Mouse (Mus musculus) embryo, embryonic 10.5 days (tissue): ENCODE data around the gene Slc25a51.
"Not testable (repeated sequence)": the region's sequence is repeated elsewhere in the genome, so short reads cannot be mapped to it uniquely, and the experiment has no call there.

ENCODE experiments used
- DNase-seq: peaks from one replicate; pipeline ENCODE4 v3.0.0-alpha.2; 2015; ENCODE audit warnings: low spot score

Gene Slc25a51

GRCm38 (mm10) chr4:45399421-45400210 lies 8.9 kb downstream of the Slc25a51 start:
- no peak for DNase-seq

- not testable (repeated sequence) for DNase-seq
These were observed 10.3 kb downstream of the Slc25a51 start for GRCm38 (mm10) chr4:45398315-45398714.

GRCm38 (mm10) chr4:45396211-45396610 lies 12.4 kb downstream of the Slc25a51 start:
- DNase-seq: not testable (repeated sequence)

GRCm38 (mm10) chr4:45393658-45394057 lies 14.9 kb downstream of the Slc25a51 start:
- DNase-seq: no peak

GRCm38 (mm10) chr4:45392994-45393393 lies 15.6 kb downstream of the Slc25a51 start:
- DNase-seq: no peak

- no peak for DNase-seq
These were observed 16.0 kb downstream of the Slc25a51 start for GRCm38 (mm10) chr4:45392572-45392971.

- DNase-seq: no peak
These were observed 16.5 kb downstream of the Slc25a51 start for GRCm38 (mm10) chr4:45392099-45392498.

GRCm38 (mm10) chr4:45387296-45387695 lies 21.3 kb downstream of the Slc25a51 start:
- DNase-seq: not testable (repeated sequence)

GRCm38 (mm10) chr4:45382133-45382532 lies 26.4 kb downstream of the Slc25a51 start:
- DNase-seq: not testable (repeated sequence)

GRCm38 (mm10) chr4:45380903-45381580 lies 27.5 kb downstream of the Slc25a51 start:
- not testable (repeated sequence) for DNase-seq

- no peak for DNase-seq
These were observed 32.0 kb downstream of the Slc25a51 start for GRCm38 (mm10) chr4:45376573-45376972.

GRCm38 (mm10) chr4:45374879-45375278 lies 33.7 kb downstream of the Slc25a51 start:
- DNase-seq: no peak

- no peak for DNase-seq
These were observed 37.3 kb downstream of the Slc25a51 start for GRCm38 (mm10) chr4:45371261-45371660.

- no peak for DNase-seq
These were observed 51.9 kb downstream of the Slc25a51 start for GRCm38 (mm10) chr4:45356653-45357052.
